Mouse (Mus musculus): Measurements from ENCODE around the gene Bcan. TPM values are rescaled to one million over a fixed set of nuclear protein-coding genes. Genes with fewer than 3 reads are reported as not detected.

Gene Bcan
- total RNA-seq, 1 experiment: 1.4 TPM

DNA sequence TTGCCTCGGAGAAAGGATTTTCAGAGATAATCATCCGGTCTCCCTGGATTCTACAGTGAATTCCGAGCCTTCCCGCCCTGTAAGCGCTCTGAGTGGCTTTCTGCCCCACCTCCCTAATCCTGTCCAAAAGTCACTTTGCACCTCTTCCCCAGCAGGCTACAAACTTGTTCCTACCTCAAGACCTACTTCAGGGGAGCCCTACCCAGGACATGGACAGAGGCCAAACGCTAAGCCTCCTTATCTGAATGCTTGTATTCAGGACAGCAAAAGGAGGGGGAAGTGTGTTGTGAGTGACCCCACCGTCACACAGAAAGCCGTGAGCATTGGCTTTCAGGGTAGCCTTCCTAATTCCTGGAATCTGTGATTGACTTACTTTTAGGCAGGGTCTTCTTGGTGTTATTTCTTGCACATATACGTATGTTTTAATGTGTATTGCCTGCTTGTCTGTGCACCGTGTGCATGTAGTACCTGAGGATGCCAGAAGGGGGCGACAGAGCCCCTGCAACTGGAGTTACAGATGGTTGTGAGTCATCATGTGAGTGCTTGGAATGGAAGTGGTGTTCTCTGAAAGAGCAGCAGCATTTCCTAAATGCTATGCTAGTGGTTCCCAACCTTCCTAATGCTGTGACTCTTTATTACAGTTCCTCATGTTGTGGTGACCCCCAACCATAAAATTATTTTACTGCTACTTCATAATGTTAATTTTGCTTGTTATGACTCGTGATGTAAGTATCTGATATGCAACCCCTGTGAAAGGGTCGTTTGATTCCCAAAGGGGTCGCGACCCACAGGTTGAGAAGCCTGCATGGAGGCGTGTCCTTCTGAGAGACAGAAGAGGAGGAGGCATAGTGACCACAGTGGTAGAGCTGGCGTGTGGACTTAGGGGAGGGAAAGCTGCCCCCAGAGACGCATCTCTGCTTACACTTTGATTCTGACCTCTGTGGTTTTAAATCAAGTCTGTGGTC, 6.1 kb upstream of the Bcan start:
- no peak overlapping the region for H3K27ac ChIP-seq (ENCODE audit: insufficient read depth, low read depth, low read length, poor library complexity, severe bottlenecking)
- TF ChIP-seq ZC3H11A (IDR thresholded peaks at IDR 0.05; ENCODE audit: borderline replicate concordance, low read depth, low read length) (0 out of 2 replicates have a peak, but pooled peaks have one; percentile 38), CHD2 (IDR thresholded peaks at IDR 0.05; ENCODE audit: low read depth, low read length) (peak; percentile 92), MAFK (IDR thresholded peaks at IDR 0.05; ENCODE audit: insufficient read depth, low read depth, low read length) (no peak)
- no peaks in the 10 kb centered on the region for H3K36me3 ChIP-seq (ENCODE audit: control insufficient read depth, insufficient read depth, low read length, poor library complexity, severe bottlenecking)
- DNase-seq (ENCODE audit: low read depth, low spot score): peak; percentile 62
- H3K9me3 ChIP-seq (ENCODE audit: control insufficient read depth, insufficient read depth, low read depth, low read length): no peaks in the 10 kb centered on the region
- H3K9ac ChIP-seq (ENCODE audit: insufficient read depth, low read depth, low read length, poor library complexity, severe bottlenecking): no peak overlapping the region
- H3K4me3 ChIP-seq (ENCODE audit: insufficient read depth in 1 of 2, low read depth in 1 of 2, low read length in 2 of 2, poor library complexity in 1 of 2, severe bottlenecking in 1 of 2): no peak overlapping the region
- peaks cover 0 to 8% of the 10 kb centered on the region in 2 experiments; a peak in 2 of 4 replicates for H3K4me1 ChIP-seq (ENCODE audit: control insufficient read depth in 2 of 2, insufficient read depth in 2 of 2, low read length in 2 of 2, poor library complexity in 1 of 2)
- in situ Hi-C loops (cut with MboI; ENCODE audit: low sequenced_read_pairs in 2 of 2, unreplicated experiment in 2 of 2): no loop called here

DNA sequence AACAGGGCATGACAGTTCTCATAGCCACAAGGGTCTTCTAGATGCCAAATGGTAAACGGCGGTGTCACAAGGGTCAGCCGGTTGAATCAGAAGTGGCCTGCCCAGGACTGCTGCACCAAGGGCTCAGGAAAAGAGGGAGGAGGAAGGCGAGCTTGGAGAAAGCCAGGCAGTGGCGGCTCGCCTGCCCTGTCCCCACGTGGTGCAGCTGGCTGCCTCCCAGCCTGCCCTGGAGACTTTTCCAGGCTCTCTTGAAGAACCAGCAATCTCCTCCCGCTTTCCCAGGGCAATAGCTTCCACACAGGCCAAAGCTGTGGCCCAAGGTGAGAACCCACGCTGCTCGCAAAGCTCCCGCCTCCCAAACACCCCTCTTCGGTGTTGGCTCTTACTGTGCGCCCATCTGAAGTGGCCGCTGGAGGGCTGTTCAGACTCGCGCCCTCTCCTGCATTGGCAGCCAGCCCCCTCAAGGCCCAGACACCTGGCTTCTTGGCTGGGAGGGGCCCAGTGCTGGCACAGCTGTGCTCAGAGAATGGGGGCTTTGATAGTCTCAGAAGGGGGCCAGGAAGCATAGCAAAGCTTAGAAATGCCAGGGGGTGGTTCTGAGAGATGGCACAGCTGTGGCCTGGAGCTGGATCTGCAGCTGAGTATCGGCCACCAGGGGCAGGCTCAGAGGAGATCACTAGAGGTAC, 2.4 kb upstream of the Bcan start:
- no peak for TF ChIP-seq ZNF384 (IDR thresholded peaks at IDR 0.05; ENCODE audit: low read depth, low read length)
- TF ChIP-seq ZC3H11A (IDR thresholded peaks at IDR 0.05; ENCODE audit: borderline replicate concordance, low read depth, low read length): no peak
- TF ChIP-seq MAFK (IDR thresholded peaks at IDR 0.05; ENCODE audit: insufficient read depth, low read depth, low read length): no peak
- no peak for TF ChIP-seq HCFC1 (IDR thresholded peaks at IDR 0.05; ENCODE audit: borderline replicate concordance, insufficient read depth, low read length)
- no peak for TF ChIP-seq CHD2 (IDR thresholded peaks at IDR 0.05; ENCODE audit: low read depth, low read length)
- H3K36me3 ChIP-seq (ENCODE audit: control insufficient read depth, insufficient read depth, low read length, poor library complexity, severe bottlenecking): no peaks in the 10 kb centered on the region
- no peak overlapping the region for H3K9ac ChIP-seq (ENCODE audit: insufficient read depth, low read depth, low read length, poor library complexity, severe bottlenecking)
- no peak overlapping the region for H3K27ac ChIP-seq (ENCODE audit: insufficient read depth, low read depth, low read length, poor library complexity, severe bottlenecking)
- peak overlapping the region; percentile 27 to 46 for H3K4me3 ChIP-seq (ENCODE audit: insufficient read depth in 1 of 2, low read depth in 1 of 2, low read length in 2 of 2, poor library complexity in 1 of 2, severe bottlenecking in 1 of 2)
- no peak for DNase-seq (ENCODE audit: low read depth, low spot score)
- no peaks in the 10 kb centered on the region for H3K9me3 ChIP-seq (ENCODE audit: control insufficient read depth, insufficient read depth, low read depth, low read length)
- peaks cover 0 to 12% of the 10 kb centered on the region in 2 experiments; a peak in 2 of 4 replicates for H3K4me1 ChIP-seq (ENCODE audit: control insufficient read depth in 2 of 2, insufficient read depth in 2 of 2, low read length in 2 of 2, poor library complexity in 1 of 2)
- in situ Hi-C loops (cut with MboI; ENCODE audit: low sequenced_read_pairs in 2 of 2, unreplicated experiment in 2 of 2): no loop called here

DNA sequence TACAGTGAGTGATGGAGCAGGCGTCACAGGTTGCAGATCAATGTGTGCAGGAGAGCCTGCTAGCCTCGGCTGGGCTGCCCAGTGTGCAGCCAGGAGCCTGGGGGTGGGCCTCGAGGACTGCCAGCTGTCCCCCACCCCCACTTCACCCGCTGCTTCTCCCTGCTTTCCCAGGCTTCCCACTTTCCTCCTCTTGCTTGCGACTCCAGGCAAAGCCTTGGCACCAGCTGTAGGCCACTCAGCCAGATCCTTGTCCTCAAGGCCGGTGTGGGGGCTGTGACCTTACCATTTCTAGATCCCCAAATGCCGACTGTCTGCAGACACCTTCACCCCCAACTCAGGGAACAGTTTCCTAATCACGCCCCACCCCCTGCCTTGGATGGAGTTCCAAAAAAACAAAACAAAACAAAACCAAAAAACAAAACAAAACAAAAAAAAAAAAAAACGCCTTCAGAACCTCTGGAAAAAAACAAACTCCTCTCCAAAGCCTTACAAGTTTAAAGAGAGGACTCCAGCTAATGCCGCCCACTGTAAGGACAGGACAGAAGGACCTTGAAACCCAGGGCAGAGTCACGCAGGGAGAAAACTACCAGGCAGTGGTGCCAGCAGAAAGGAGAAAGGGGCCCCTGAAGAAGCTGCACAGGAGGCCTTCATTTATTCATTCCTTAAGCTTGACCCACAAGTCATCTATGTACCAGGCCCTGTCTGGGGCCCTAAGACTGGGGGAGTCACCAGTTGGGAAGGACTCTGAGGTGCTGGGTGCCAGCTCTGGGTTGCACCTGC, 976 bp upstream of the Bcan start:
- Histone ChIP-seq H3K4me3 (ENCODE audit: insufficient read depth in 1 of 2, low read depth in 1 of 2, low read length in 2 of 2, poor library complexity in 1 of 2, severe bottlenecking in 1 of 2) (peak overlapping the region in 1 of 2 experiments; percentile 80; a peak in 2 of 4 replicates), H3K36me3 (ENCODE audit: control insufficient read depth, insufficient read depth, low read length, poor library complexity, severe bottlenecking) (no peaks in the 10 kb centered on the region), H3K9me3 (ENCODE audit: control insufficient read depth, insufficient read depth, low read depth, low read length) (no peaks in the 10 kb centered on the region), H3K27ac (ENCODE audit: insufficient read depth, low read depth, low read length, poor library complexity, severe bottlenecking) (no peak overlapping the region), H3K4me1 (ENCODE audit: control insufficient read depth in 2 of 2, insufficient read depth in 2 of 2, low read length in 2 of 2, poor library complexity in 1 of 2) (peaks cover 0 to 15% of the 10 kb centered on the region in 2 experiments; a peak in 2 of 4 replicates), H3K9ac (ENCODE audit: insufficient read depth, low read depth, low read length, poor library complexity, severe bottlenecking) (no peak overlapping the region)
- in situ Hi-C loops (cut with MboI; ENCODE audit: low sequenced_read_pairs in 2 of 2, unreplicated experiment in 2 of 2): no loop called here
- TF ChIP-seq MAFK (IDR thresholded peaks at IDR 0.05; ENCODE audit: insufficient read depth, low read depth, low read length): no peak
- no peak for TF ChIP-seq CHD2 (IDR thresholded peaks at IDR 0.05; ENCODE audit: low read depth, low read length)
- TF ChIP-seq ZNF384 (IDR thresholded peaks at IDR 0.05; ENCODE audit: low read depth, low read length): no peak
- no peak for TF ChIP-seq HCFC1 (IDR thresholded peaks at IDR 0.05; ENCODE audit: borderline replicate concordance, insufficient read depth, low read length)
- TF ChIP-seq ZC3H11A (IDR thresholded peaks at IDR 0.05; ENCODE audit: borderline replicate concordance, low read depth, low read length): no peak
- DNase-seq (ENCODE audit: low read depth, low spot score): no peak

DNA sequence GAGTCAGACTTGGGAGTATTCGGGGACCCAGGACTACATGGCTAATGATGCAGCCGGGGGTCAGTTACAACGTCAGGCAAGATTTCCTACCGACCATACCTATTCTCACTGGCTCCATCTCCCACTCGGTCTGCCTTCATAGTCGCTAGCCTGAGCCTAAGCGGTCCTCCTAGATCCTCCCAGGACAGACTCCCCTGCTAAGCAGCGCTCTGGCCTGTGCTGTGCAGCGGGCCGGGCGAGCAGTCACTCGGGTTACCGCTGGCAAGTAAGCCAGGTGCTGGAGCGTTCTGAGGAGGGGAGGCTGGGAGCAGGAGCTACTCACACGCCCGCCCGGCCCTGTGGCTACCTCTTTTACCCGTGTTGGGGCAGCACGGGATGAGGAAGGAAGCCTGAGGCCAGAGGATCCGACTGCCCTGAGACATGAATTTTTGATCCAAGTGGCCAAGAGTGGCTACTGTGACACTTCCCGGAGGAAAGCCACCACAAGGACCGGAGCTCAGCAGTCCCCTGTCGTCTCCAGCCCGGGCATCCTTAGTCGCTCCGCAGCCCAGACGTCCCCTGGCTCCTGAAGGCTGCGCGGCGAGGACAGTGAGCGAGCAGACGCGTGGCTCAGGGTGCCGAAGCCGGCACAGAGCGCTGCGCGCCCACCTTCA, 661 bp downstream of the Bcan start:
- Histone ChIP-seq H3K27ac (ENCODE audit: insufficient read depth, low read depth, low read length, poor library complexity, severe bottlenecking) (no peak overlapping the region), H3K4me3 (ENCODE audit: insufficient read depth in 1 of 2, low read depth in 1 of 2, low read length in 2 of 2, poor library complexity in 1 of 2, severe bottlenecking in 1 of 2) (peak overlapping the region; percentile 75 to 80), H3K36me3 (ENCODE audit: control insufficient read depth, insufficient read depth, low read length, poor library complexity, severe bottlenecking) (no peaks in the 10 kb centered on the region), H3K9me3 (ENCODE audit: control insufficient read depth, insufficient read depth, low read depth, low read length) (no peaks in the 10 kb centered on the region), H3K4me1 (ENCODE audit: control insufficient read depth in 2 of 2, insufficient read depth in 2 of 2, low read length in 2 of 2, poor library complexity in 1 of 2) (peaks cover 0 to 18% of the 10 kb centered on the region in 2 experiments; a peak in 2 of 4 replicates), H3K9ac (ENCODE audit: insufficient read depth, low read depth, low read length, poor library complexity, severe bottlenecking) (peak overlapping the region; percentile 48; the same call in 1 of the 2 replicates)
- DNase-seq (ENCODE audit: low read depth, low spot score): no peak
- TF ChIP-seq ZC3H11A (IDR thresholded peaks at IDR 0.05; ENCODE audit: borderline replicate concordance, low read depth, low read length) (no peak), HCFC1 (IDR thresholded peaks at IDR 0.05; ENCODE audit: borderline replicate concordance, insufficient read depth, low read length) (no peak), CHD2 (IDR thresholded peaks at IDR 0.05; ENCODE audit: low read depth, low read length) (no peak), MAFK (IDR thresholded peaks at IDR 0.05; ENCODE audit: insufficient read depth, low read depth, low read length) (no peak), ZNF384 (IDR thresholded peaks at IDR 0.05; ENCODE audit: low read depth, low read length) (no peak)
- in situ Hi-C loops (cut with MboI; ENCODE audit: low sequenced_read_pairs in 2 of 2, unreplicated experiment in 2 of 2): no loop called here

Data from ES-E14 (cell line).